23 mouse cellular contexts compared by ENCODE assay signal in the genomic region with DNA sequence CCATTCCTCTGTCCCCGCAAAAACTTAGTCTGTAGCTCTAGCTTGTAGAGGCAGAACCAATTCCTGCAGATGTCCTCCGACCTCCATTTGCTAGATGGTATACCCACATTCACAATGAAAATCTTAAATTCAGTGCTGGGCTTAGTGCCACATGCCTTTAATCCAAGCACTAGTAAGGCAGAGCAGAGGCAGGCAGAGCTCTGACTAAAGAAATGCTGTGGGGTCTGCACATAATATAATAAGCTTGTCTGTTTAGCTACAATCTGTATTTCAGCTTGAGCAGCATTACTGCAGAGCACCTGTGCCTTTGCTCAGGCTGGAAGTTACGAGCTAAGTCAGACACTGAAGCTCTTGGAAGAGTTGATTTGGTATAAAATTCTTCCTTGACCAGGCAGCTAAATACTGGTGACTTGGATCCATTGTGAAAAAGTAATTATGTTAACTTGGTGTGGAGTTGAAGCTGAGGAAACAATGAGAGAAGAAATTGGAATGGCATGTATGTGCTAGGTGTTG. TPM values are rescaled to one million over a fixed set of nuclear protein-coding genes. Genes with fewer than 3 reads are reported as not detected.
DNase-seq lines count a peak whose midpoint lies in the region; ATAC-seq and TF ChIP-seq lines count a peak whose summit lies in the region.
"Had no signal": no experiment of that assay in that cellular context is flagged by ENCODE, and none has a peak within 500 bp of the region (broad histone marks: within the 10 kb centered on the region; RNA-seq: fewer than 3 reads in every experiment).

No protein-coding gene starts in this region.

- no peak overlapping the region for H3K4me3 ChIP-seq in heart, embryonic 10.5 days
- no peak overlapping the region for H3K4me3 ChIP-seq in myocyte
- H3K4me3 ChIP-seq: erythroblast, embryonic 14.5 days; hindbrain, embryonic 10.5 days; midbrain, embryonic 13.5 days had no signal

- H3K4me1 ChIP-seq in heart, embryonic 10.5 days: peaks cover 7% of the 10 kb centered on the region; the same call in 1 of the 2 replicates
- H3K4me1 ChIP-seq: hindbrain, embryonic 10.5 days; midbrain, embryonic 13.5 days had no signal

- TF ChIP-seq POLR2A in myocyte (IDR thresholded peaks at IDR 0.05; ENCODE audit: insufficient read length, low read depth): no peak

- intact Hi-C loops in heart, postnatal 10 days (cut with DNase I): no loop called here

- H3K27ac ChIP-seq in heart, embryonic 10.5 days: no peak overlapping the region
- H3K27ac ChIP-seq: hindbrain, embryonic 10.5 days had no signal

- peak; percentile 18 for DNase-seq in CD4-positive, CD25-positive, alpha-beta regulatory T cell, adult 2 months (ENCODE audit: low read depth, low spot score)
- peak; percentile 57 for DNase-seq in heart, embryonic 10.5 days (ENCODE audit: low spot score)
- DNase-seq in heart, postnatal 10 days: no peak
- DNase-seq in 3T3-L1 (ENCODE audit: low read depth, low spot score): peak; percentile 18
- DNase-seq in spleen, postnatal 14 days (ENCODE audit: low spot score in 2 of 2): no peak
- DNase-seq in thymus, postnatal 4 days: no peak
- DNase-seq: cerebellum, adult 8-10 months; gastrocnemius, postnatal 14 days; kidney, adult 18-20 months; kidney, postnatal 25 days; liver; lung, postnatal 14 days; retina, postnatal 1 day had no signal

- peaks cover 80% of the 10 kb centered on the region for H3K36me3 ChIP-seq in heart, embryonic 10.5 days
- H3K36me3 ChIP-seq in myocyte (ENCODE audit: control insufficient read depth, insufficient read depth): peaks cover 71% of the 10 kb centered on the region

- WGBS in heart, embryonic 10.5 days: 81% methylated on average over 3 of the region's 3 CpGs

- no peaks in the 10 kb centered on the region for H3K27me3 ChIP-seq in heart, embryonic 10.5 days (ENCODE audit: insufficient read depth, poor library complexity, severe bottlenecking)
- no peaks in the 10 kb centered on the region for H3K27me3 ChIP-seq in myocyte (ENCODE audit: control insufficient read depth, insufficient read depth, insufficient read length)
- H3K27me3 ChIP-seq: midbrain, embryonic 13.5 days had no signal

- H3K79me2 ChIP-seq in myocyte (ENCODE audit: control insufficient read depth, insufficient read depth): peaks cover 11% of the 10 kb centered on the region

- H3ac ChIP-seq in myocyte (ENCODE audit: control insufficient read depth, insufficient read length): no peak overlapping the region

- H3K9me3 ChIP-seq in heart, embryonic 10.5 days: no peaks in the 10 kb centered on the region
- H3K9me3 ChIP-seq: hindbrain, embryonic 10.5 days; midbrain, embryonic 13.5 days had no signal

- ATAC-seq in CD4-positive, CD25-positive, alpha-beta regulatory T cell, adult 4 months: no peak

- H3K4me2 ChIP-seq in myocyte (ENCODE audit: low read depth): no peak overlapping the region
- H3K4me2 ChIP-seq: midbrain, embryonic 13.5 days had no signal

TF ChIP-seq in myocyte, 11 proteins besides CTCF, POLR2A, EP300 and RAD21:
- TF ChIP-seq POLR2AphosphoS2 (IDR thresholded peaks at IDR 0.05; ENCODE audit: insufficient read length, low read depth) (peak; percentile 45), MAX (IDR thresholded peaks at IDR 0.05; ENCODE audit: low read depth) (no peak)

RNA-seq across cellular contexts. Expression of gene Hnrnph1, which starts 10.4 kb away (rescaled TPM):
- polyA plus RNA-seq in CD4-positive, CD25-positive, alpha-beta regulatory T cell, adult 4 months (2017; shearing (Covaris generic)): 100 to 1,000 TPM; 195 to 207 TPM
- polyA plus RNA-seq in heart, embryonic 10.5 days (2016; fragmentation: Nextera tagmentation; extraction: Ambion mirVana): 253 and 367 TPM in 2 replicates
- total RNA-seq in heart, postnatal 10 days (2021): 100 to 1,000 TPM; 154 to 182 TPM
- 54.5 TPM for polyA plus RNA-seq in myocyte (2012; fragmentation: generic; extraction: Trizol)

RNA-seq across cellular contexts. Expression of gene Cby3, which starts 33.0 kb away (rescaled TPM):
- not detected for polyA plus RNA-seq in CD4-positive, CD25-positive, alpha-beta regulatory T cell, adult 4 months (2017; shearing (Covaris generic))
- 0.39 TPM in 1 of 2 replicates, not detected in the other for polyA plus RNA-seq in heart, embryonic 10.5 days (2016; fragmentation: Nextera tagmentation; extraction: Ambion mirVana)
- total RNA-seq in heart, postnatal 10 days (2021): not detected
- polyA plus RNA-seq in myocyte (2012; fragmentation: generic; extraction: Trizol): not detected
- total RNA-seq: adrenal gland, adult 18-20 months; gastrocnemius, postnatal 14 days; megakaryocyte, adult 5-6 weeks had no signal
- polyA plus RNA-seq: erythroblast, embryonic 14.5 days; heart, embryonic 14.5 days; liver, embryonic 16.5 days; thymus, postnatal 0 days had no signal

RNA-seq across cellular contexts. Expression of gene Rufy1, which starts 43.7 kb away (rescaled TPM):
- 10 to 100 TPM; 11.9 to 15.4 TPM for polyA plus RNA-seq in CD4-positive, CD25-positive, alpha-beta regulatory T cell, adult 4 months (2017; shearing (Covaris generic))
- polyA plus RNA-seq in heart, embryonic 10.5 days (2016; fragmentation: Nextera tagmentation; extraction: Ambion mirVana): 16.6 and 18.3 TPM in 2 replicates
- total RNA-seq in heart, postnatal 10 days (2021): 10 to 100 TPM; 25.8 to 33.1 TPM
- 13.9 TPM for polyA plus RNA-seq in myocyte (2012; fragmentation: generic; extraction: Trizol)

Comparison
In these comparisons a context has a peak if more than half of its experiments do, and no peak if none do; other contexts are left out.
1. DNase-seq: peak in CD4-positive, CD25-positive, alpha-beta regulatory T cell, adult 2 months (single experiment), heart, embryonic 10.5 days (single experiment) and 3T3-L1 (single experiment); none in heart, postnatal 10 days (0 of 2), spleen, postnatal 14 days (0 of 2) and thymus, postnatal 4 days (single experiment).